Mouse (Mus musculus): ENCODE data around the gene Thsd7b.

GRCm38 (mm10) chr1:129931003-129931402 lies 657.9 kb downstream of the Thsd7b start:
- TF ChIP-seq CHD2 (IDR thresholded peaks at IDR 0.05; ENCODE audit: low read depth, low read length): no peak
- TF ChIP-seq MAFK (IDR thresholded peaks at IDR 0.05; ENCODE audit: insufficient read depth, low read depth, low read length): no peak
- no peak for TF ChIP-seq ZC3H11A (IDR thresholded peaks at IDR 0.05; ENCODE audit: borderline replicate concordance, low read depth, low read length)

Data from ES-E14 (cell line).